Mouse (Mus musculus): Measurements from ENCODE around the gene Ankfn1.

- TF ChIP-seq POLR2A (IDR thresholded peaks at IDR 0.05; ENCODE audit: low read depth, low read length) (no peak), CTCF (IDR thresholded peaks at IDR 0.05; ENCODE audit: borderline replicate concordance, insufficient read depth, low read length) (no peak)
These were observed at the start of gene Ankfn1 for GRCm38 (mm10) chr11:89777431-89777830.
